Mouse (Mus musculus) testis, adult 2 months (tissue): ENCODE measurements around the gene Aars2.

Experiments used
- CTCF ChIP-seq: fragments of 200-500 bp; IDR thresholded peaks from 2 replicates; pipeline ENCODE4 v1.5.1; 2012; ENCODE audit warnings: low read depth, mild to moderate bottlenecking, inconsistent platforms, low read length, moderate library complexity; ENCODE audit not compliant: control insufficient read depth, insufficient read depth, insufficient replicate concordance
- POLR2A ChIP-seq: fragments of 200-500 bp; IDR thresholded peaks from 2 replicates; pipeline ENCODE4 v1.6.1; 2012; ENCODE audit warnings: low read depth, mild to moderate bottlenecking, inconsistent platforms, low read length, moderate library complexity; ENCODE audit not compliant: control insufficient read depth

- TF ChIP-seq CTCF: no peak
- TF ChIP-seq POLR2A: no peak
Observed at GRCm38 (mm10) chr17:45515806-45516205, 9.2 kb downstream of the Aars2 start.
